Mouse (Mus musculus): ENCODE results near the gene Prkca. TPM values are rescaled to one million over a fixed set of nuclear protein-coding genes. Genes with fewer than 3 reads are reported as not detected.

The Prkca gene
- polyA plus RNA-seq, 1 experiment from 2014 or later, result 10.1 TPM

DNA sequence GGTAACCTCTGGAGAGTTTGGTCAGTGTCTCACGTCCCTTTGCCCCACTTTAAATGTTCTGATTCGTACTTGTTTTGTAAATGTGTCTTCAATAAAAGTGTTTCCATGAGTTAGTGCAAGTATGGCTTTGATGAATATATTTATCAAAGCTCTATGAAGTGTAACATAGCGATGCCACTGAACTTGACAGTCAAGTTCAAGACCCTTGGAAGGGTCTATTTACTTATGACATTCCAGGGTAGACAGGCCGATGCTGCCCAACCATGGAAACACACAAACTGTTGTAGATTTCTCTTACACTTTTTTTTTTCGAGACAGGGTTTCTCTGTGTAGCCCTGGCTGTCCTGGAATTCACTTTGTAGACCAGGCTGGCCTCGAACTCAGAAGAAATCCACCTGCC is 354.5 kb downstream of the Prkca start:
- H3K4me2 ChIP-seq, result no peak overlapping the region
- H3K9me3 ChIP-seq, result no peaks in the 10 kb centered on the region
- 69% methylated on average over 6 of the region's 6 CpGs for WGBS
- ATAC-seq (ENCODE audit: insufficient read depth, low FRiP score, low read depth), result no peak
- H3K36me3 ChIP-seq, result no peaks in the 10 kb centered on the region
- no peak overlapping the region for H3K9ac ChIP-seq
- no peaks in the 10 kb centered on the region for H3K4me1 ChIP-seq
- H3K27ac ChIP-seq, result no peak overlapping the region
- H3K4me3 ChIP-seq (replicated peaks), result no peak overlapping the region
- H3K27me3 ChIP-seq (replicated peaks), result no peaks in the 10 kb centered on the region

GRCm38 (mm10) chr11:107985941-107986340 is 357.8 kb downstream of the Prkca start:
- Histone ChIP-seq H3K36me3 (no peaks in the 10 kb centered on the region), H3K9me3 (no peaks in the 10 kb centered on the region), H3K4me1 (peaks cover 5% of the 10 kb centered on the region; the same call in 1 of the 2 replicates), H3K9ac (no peak overlapping the region), H3K27me3 (replicated peaks) (no peaks in the 10 kb centered on the region), H3K27ac (no peak overlapping the region), H3K4me3 (replicated peaks) (no peak overlapping the region), H3K4me2 (no peak overlapping the region)
- WGBS, result 95% methylated on average over 3 of the region's 3 CpGs
- ATAC-seq (ENCODE audit: insufficient read depth, low FRiP score, low read depth), result no peak

GRCm38 (mm10) chr11:107983883-107984282 is 359.8 kb downstream of the Prkca start:
- no peaks in the 10 kb centered on the region for H3K27me3 ChIP-seq (replicated peaks)
- no peak overlapping the region for H3K9ac ChIP-seq
- no peak overlapping the region for H3K4me2 ChIP-seq
- H3K4me3 ChIP-seq (replicated peaks), result no peak overlapping the region
- H3K36me3 ChIP-seq, result no peaks in the 10 kb centered on the region
- H3K9me3 ChIP-seq, result no peaks in the 10 kb centered on the region
- no peak overlapping the region for H3K27ac ChIP-seq
- H3K4me1 ChIP-seq, result peaks cover 5% of the 10 kb centered on the region; the same call in 1 of the 2 replicates
- WGBS, result 82% methylated on average over 12 of the region's 12 CpGs
- no peak for ATAC-seq (ENCODE audit: insufficient read depth, low FRiP score, low read depth)

DNA sequence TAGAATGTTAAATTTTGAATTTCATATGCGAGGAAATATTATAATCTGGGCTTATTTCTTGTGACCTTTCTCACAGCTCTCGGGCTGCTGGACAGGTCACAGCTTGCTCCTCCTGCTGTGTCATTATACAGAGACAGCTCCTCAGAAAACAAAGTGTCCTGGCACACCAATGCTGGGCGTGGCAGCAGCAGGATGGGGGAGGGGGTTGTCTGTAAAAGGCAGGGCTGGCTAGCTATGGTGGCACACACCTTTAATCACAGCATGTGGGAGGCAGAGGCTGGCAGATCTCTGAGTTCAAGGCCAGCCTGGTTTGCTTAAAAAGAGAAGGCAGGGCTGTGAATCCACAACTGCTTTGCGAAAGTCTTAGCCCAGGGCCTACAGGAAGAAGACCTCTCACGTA is 360.5 kb downstream of the Prkca start:
- no peaks in the 10 kb centered on the region for H3K9me3 ChIP-seq
- H3K4me3 ChIP-seq (replicated peaks), result no peak overlapping the region
- no peaks in the 10 kb centered on the region for H3K36me3 ChIP-seq
- H3K9ac ChIP-seq, result no peak overlapping the region
- peaks cover 5% of the 10 kb centered on the region; the same call in 1 of the 2 replicates for H3K4me1 ChIP-seq
- WGBS, result 66% methylated on average over 5 of the region's 5 CpGs
- no peak overlapping the region for H3K27ac ChIP-seq
- ATAC-seq (ENCODE audit: insufficient read depth, low FRiP score, low read depth), result no peak
- H3K4me2 ChIP-seq, result no peak overlapping the region
- H3K27me3 ChIP-seq (replicated peaks), result no peaks in the 10 kb centered on the region

GRCm38 (mm10) chr11:107982225-107982896 is 361.4 kb downstream of the Prkca start:
- no peak for ATAC-seq (ENCODE audit: insufficient read depth, low FRiP score, low read depth)
- H3K36me3 ChIP-seq, result no peaks in the 10 kb centered on the region

GRCm38 (mm10) chr11:107979497-107980174 is 364.1 kb downstream of the Prkca start:
- Histone ChIP-seq H3K4me2 (no peak overlapping the region), H3K4me3 (replicated peaks) (no peak overlapping the region), H3K27ac (no peak overlapping the region), H3K27me3 (replicated peaks) (no peaks in the 10 kb centered on the region), H3K9me3 (no peaks in the 10 kb centered on the region), H3K36me3 (no peaks in the 10 kb centered on the region), H3K4me1 (peaks cover 5% of the 10 kb centered on the region; the same call in 1 of the 2 replicates), H3K9ac (no peak overlapping the region)
- ATAC-seq (ENCODE audit: insufficient read depth, low FRiP score, low read depth), result no peak
- WGBS, result 75% methylated on average over 22 of the region's 22 CpGs

More at GRCm38 (mm10) chr11:107982225-107982896, 361.4 kb downstream of the Prkca start:
- no peak overlapping the region for H3K4me3 ChIP-seq (replicated peaks)
- H3K27me3 ChIP-seq (replicated peaks), result no peaks in the 10 kb centered on the region
- H3K9me3 ChIP-seq, result no peaks in the 10 kb centered on the region
- no peak overlapping the region for H3K4me2 ChIP-seq
- H3K27ac ChIP-seq, result no peak overlapping the region
- H3K4me1 ChIP-seq, result peaks cover 5% of the 10 kb centered on the region; the same call in 1 of the 2 replicates
- WGBS, result 28% methylated on average over 16 of the region's 16 CpGs
- H3K9ac ChIP-seq, result no peak overlapping the region

DNA sequence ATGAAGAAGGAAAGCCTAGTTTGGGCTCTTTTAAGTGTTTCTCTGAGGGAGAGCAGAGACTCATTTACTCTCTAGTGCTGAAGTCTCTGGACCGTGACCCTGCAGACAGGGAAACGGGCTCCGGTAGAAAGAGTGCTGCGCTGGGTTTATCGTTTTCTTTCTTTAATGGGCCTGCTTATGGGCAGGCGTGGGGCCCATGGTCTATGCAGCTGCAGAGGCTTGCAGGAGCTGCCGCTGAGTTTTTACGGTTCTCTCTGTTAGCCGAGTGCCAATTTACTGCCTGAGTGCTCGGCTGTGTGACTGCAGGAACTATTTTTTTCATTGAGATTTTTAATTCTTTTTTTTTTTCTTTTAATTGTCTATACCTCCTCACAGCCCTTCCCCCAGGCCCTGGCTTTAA is 373.8 kb downstream of the Prkca start:
- 81% methylated on average over 10 of the region's 10 CpGs for WGBS
- no peak overlapping the region for H3K27ac ChIP-seq
- ATAC-seq (ENCODE audit: insufficient read depth, low FRiP score, low read depth), result no peak

DNA sequence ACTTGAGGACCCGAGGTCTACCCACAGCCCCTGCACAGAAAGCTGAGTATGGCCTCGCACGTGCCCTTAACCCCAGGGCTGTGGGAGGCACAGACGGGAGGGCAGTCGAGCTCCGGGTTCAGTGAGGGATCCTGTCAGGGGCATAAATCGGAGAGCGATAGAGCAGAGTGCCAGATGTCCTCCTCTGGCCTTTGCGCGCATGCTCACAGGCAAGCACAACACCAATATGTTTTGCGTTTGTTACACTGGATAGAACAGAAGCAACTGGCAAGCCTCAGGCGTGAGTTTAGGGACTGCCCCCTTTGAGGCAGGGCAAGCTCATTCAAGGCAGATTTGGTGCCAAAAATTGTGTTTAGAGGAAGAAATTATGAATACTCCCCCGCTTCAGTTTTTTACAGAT is 375.6 kb downstream of the Prkca start:
- Histone ChIP-seq H3K9me3 (no peaks in the 10 kb centered on the region), H3K9ac (no peak overlapping the region), H3K27me3 (replicated peaks) (no peaks in the 10 kb centered on the region), H3K4me1 (no peaks in the 10 kb centered on the region), H3K27ac (0 out of 2 replicates have a peak overlapping the region, but pooled peaks have one; percentile 7), H3K36me3 (no peaks in the 10 kb centered on the region), H3K4me3 (replicated peaks) (no peak overlapping the region), H3K4me2 (no peak overlapping the region)
- ATAC-seq (ENCODE audit: insufficient read depth, low FRiP score, low read depth), result no peak
- WGBS, result 59% methylated on average over 13 of the region's 13 CpGs

More for the DNA sequence above, 373.8 kb downstream of the Prkca start:
- Histone ChIP-seq H3K9ac (no peak overlapping the region), H3K4me1 (no peaks in the 10 kb centered on the region), H3K4me3 (replicated peaks) (no peak overlapping the region), H3K27me3 (replicated peaks) (no peaks in the 10 kb centered on the region), H3K36me3 (no peaks in the 10 kb centered on the region), H3K4me2 (no peak overlapping the region), H3K9me3 (no peaks in the 10 kb centered on the region)

- ATAC-seq (ENCODE audit: insufficient read depth, low FRiP score, low read depth), result no peak
- H3K4me2 ChIP-seq, result no peak overlapping the region
- H3K4me1 ChIP-seq, result no peaks in the 10 kb centered on the region
- H3K27me3 ChIP-seq (replicated peaks), result no peaks in the 10 kb centered on the region
- H3K9me3 ChIP-seq, result no peaks in the 10 kb centered on the region
- 75% methylated on average over 4 of the region's 4 CpGs for WGBS
- H3K4me3 ChIP-seq (replicated peaks), result no peak overlapping the region
- H3K9ac ChIP-seq, result no peak overlapping the region
- no peaks in the 10 kb centered on the region for H3K36me3 ChIP-seq
- H3K27ac ChIP-seq, result no peak overlapping the region
Measured at GRCm38 (mm10) chr11:107966229-107966628, 377.5 kb downstream of the Prkca start.

DNA sequence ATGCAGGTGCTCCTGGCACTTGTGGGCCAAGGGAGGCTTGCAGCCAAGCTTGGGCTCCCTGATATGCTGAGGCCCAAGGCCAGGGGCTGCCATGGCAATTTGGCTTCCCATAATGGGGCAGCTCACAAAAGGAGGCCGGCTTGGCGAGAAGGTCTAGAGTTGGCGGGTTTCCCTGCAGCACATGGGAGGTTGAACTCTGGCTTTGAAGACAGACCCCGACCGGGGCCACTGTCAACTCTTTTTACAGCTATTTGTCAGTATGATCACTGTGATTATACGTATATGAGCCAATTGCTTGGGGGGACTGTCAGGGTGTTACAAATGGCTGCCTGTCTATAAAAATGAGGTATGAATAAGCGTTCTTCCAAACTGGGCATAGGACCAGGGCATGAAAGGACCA is 378.3 kb downstream of the Prkca start:
- Histone ChIP-seq H3K27ac (no peak overlapping the region), H3K9ac (no peak overlapping the region), H3K4me3 (replicated peaks) (no peak overlapping the region), H3K27me3 (replicated peaks) (no peaks in the 10 kb centered on the region), H3K4me2 (no peak overlapping the region), H3K4me1 (no peaks in the 10 kb centered on the region), H3K36me3 (no peaks in the 10 kb centered on the region), H3K9me3 (no peaks in the 10 kb centered on the region)
- WGBS, result 85% methylated on average over 7 of the region's 7 CpGs
- ATAC-seq (ENCODE audit: insufficient read depth, low FRiP score, low read depth), result no peak

- 78% methylated on average over 13 of the region's 13 CpGs for WGBS
- Histone ChIP-seq H3K9me3 (no peaks in the 10 kb centered on the region; the same call in 1 of the 2 replicates), H3K27me3 (replicated peaks) (no peaks in the 10 kb centered on the region), H3K36me3 (no peaks in the 10 kb centered on the region), H3K4me3 (replicated peaks) (no peak overlapping the region), H3K9ac (no peak overlapping the region), H3K4me1 (no peaks in the 10 kb centered on the region), H3K27ac (no peak overlapping the region), H3K4me2 (no peak overlapping the region)
- ATAC-seq (ENCODE audit: insufficient read depth, low FRiP score, low read depth), result no peak
Measured at GRCm38 (mm10) chr11:107957566-107958350, 386.0 kb downstream of the Prkca start.

Data from stomach, embryonic 15.5 days (tissue).